Mouse (Mus musculus): Measurements from ENCODE around the gene Zdhhc18. TPM values are rescaled to one million over a fixed set of nuclear protein-coding genes. Genes with fewer than 3 reads are reported as not detected.

The Zdhhc18 gene
- polyA plus RNA-seq, 1 experiment: 4.5 TPM

DNA sequence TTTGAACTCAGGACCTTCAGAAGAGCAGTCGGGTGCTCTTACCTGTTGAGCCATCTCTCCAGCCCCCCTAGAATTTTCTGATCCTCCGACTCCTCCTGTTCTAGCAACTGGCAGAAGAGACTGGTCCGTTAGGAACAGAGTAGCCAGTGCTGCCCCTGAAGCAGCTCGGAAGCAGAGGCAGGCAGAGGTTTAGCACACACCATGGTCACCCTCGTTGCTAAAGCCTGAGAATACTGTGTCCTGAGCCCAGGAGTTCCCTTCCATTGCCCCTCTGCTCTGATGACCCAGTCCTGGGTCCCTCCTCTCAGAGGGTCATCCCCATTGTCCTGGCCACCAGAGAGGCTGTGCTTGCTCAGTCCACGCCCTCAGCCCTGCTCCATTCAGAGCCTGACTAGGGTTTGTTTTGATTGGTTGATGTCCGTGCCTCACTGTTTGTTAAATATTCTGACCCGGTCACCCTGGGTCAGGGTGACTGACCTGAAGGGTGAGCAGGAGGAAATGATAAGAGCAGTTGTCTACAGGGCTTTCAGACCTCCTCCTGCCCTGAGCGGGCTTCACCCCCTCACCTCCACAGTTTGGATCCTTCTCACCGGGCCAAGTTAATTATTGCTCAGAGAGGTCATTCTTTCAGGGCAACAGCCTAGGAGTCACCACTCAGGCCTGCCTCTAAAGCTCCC is 92.8 kb downstream of the Zdhhc18 start:
- TF ChIP-seq CTCF (IDR thresholded peaks at IDR 0.05; ENCODE audit: control insufficient read depth, insufficient read depth, insufficient replicate concordance, low read depth, low read length): no peak
- TF ChIP-seq POLR2A (IDR thresholded peaks at IDR 0.05; ENCODE audit: control insufficient read depth, low read depth, low read length): no peak
- Histone ChIP-seq H3K4me1 (ENCODE audit: control insufficient read depth, insufficient read depth, low read length) (no peaks in the 10 kb centered on the region), H3K4me3 (ENCODE audit: control insufficient read depth, low read depth, low read length) (no peak overlapping the region), H3K36me3 (ENCODE audit: control insufficient read depth, insufficient read depth, low read length) (no peaks in the 10 kb centered on the region), H3K27ac (ENCODE audit: control insufficient read depth, insufficient read depth, low read depth, low read length) (no peak overlapping the region), H3K27me3 (ENCODE audit: control insufficient read depth, insufficient read depth, low read length) (no peaks in the 10 kb centered on the region)

Other genes with a start within 250 kb of the Zdhhc18 start
- gene Tent5b, start 170.0 kb downstream of the Zdhhc18 start, polyA plus RNA-seq (2012; rRNA removed): 35.7 and 45.4 TPM in 2 replicates
- gene Trnp1, start 151.6 kb downstream of the Zdhhc18 start, polyA plus RNA-seq (2012; rRNA removed): 1.3 and 2.0 TPM in 2 replicates
- gene Kdf1, start 131.2 kb downstream of the Zdhhc18 start, polyA plus RNA-seq (2012; rRNA removed): 3.4 and 4.3 TPM in 2 replicates
- 83.0 and 104 TPM in 2 replicates for gene Nudc, start 104.2 kb downstream of the Zdhhc18 start, polyA plus RNA-seq (2012; rRNA removed)
- 0.42 and 0.51 TPM in 2 replicates for gene Nr0b2, start 96.8 kb downstream of the Zdhhc18 start, polyA plus RNA-seq (2012; rRNA removed)
- gene Gpatch3, start 75.4 kb downstream of the Zdhhc18 start, polyA plus RNA-seq (2012; rRNA removed): 4.9 and 5.7 TPM in 2 replicates
- 30.9 and 37.4 TPM in 2 replicates for gene Gpn2, start 65.8 kb downstream of the Zdhhc18 start, polyA plus RNA-seq (2012; rRNA removed)
- gene Sfn, start 48.0 kb downstream of the Zdhhc18 start, polyA plus RNA-seq (2012; rRNA removed): 0.81 and 1.1 TPM in 2 replicates
- gene Pigv, start 22.5 kb upstream of the Zdhhc18 start, polyA plus RNA-seq (2012; rRNA removed): 8.7 and 8.9 TPM in 2 replicates
- gene Arid1a, start 106.6 kb upstream of the Zdhhc18 start, polyA plus RNA-seq (2012; rRNA removed): 33.9 and 36.4 TPM in 2 replicates
- gene Rps6ka1, start 237.6 kb upstream of the Zdhhc18 start, polyA plus RNA-seq (2012; rRNA removed): 54.8 and 57.2 TPM in 2 replicates

Data from testis, adult 2 months (tissue).